Comparison of ENCODE assay signal across 8 mouse cellular contexts in genomic region chr8:94386214-94387026, GRCm38 (mm10). TPM values are rescaled to one million over a fixed set of nuclear protein-coding genes. Genes with fewer than 3 reads are reported as not detected.
A peak's percentile ranks its signal among the peaks of the same experiment; 100 is the strongest.
DNase-seq lines count a peak whose midpoint lies in the region; ATAC-seq lines count a peak whose summit lies in the region.

Gene Herpud1, plus strand, starts transcription at chr8:94386438.

- H3K36me3 ChIP-seq in heart, embryonic 14.5 days (ENCODE audit: control insufficient read depth, insufficient read depth, low read length) = peaks cover 24% of the 10 kb centered on the region
- H3K36me3 ChIP-seq in liver, embryonic 13.5 days = peaks cover 31% of the 10 kb centered on the region
- H3K36me3 ChIP-seq in stomach, embryonic 16.5 days (ENCODE audit: control insufficient read depth, insufficient read depth, low read length) = peaks cover 22% of the 10 kb centered on the region

- no peaks in the 10 kb centered on the region for H3K27me3 ChIP-seq in heart, embryonic 14.5 days (ENCODE audit: control insufficient read depth, insufficient read depth, low read length)
- no peaks in the 10 kb centered on the region for H3K27me3 ChIP-seq in liver, embryonic 13.5 days
- no peaks in the 10 kb centered on the region for H3K27me3 ChIP-seq in stomach, embryonic 16.5 days (ENCODE audit: control insufficient read depth, insufficient read depth, low read length)

- peak within 1 kb of the TSS; percentile 94 for H3K4me3 ChIP-seq in brown adipose tissue, adult 24 weeks (ENCODE audit: insufficient read depth, low read depth, low read length)
- H3K4me3 ChIP-seq in heart, embryonic 14.5 days (ENCODE audit: control insufficient read depth in 1 of 2, insufficient read depth in 1 of 2, low read depth in 1 of 2, low read length in 2 of 2) = peak within 1 kb of the TSS; percentile 78 to 90
- H3K4me3 ChIP-seq in liver, embryonic 13.5 days (replicated peaks) = peak within 1 kb of the TSS; percentile 95
- H3K4me3 ChIP-seq in stomach, embryonic 16.5 days (replicated peaks; ENCODE audit: low read length) = peak within 1 kb of the TSS; percentile 71

- peak; percentile 97 for ATAC-seq in heart, embryonic 14.5 days (ENCODE audit: insufficient number of reproducible peaks, insufficient read depth, low FRiP score, low read depth)
- ATAC-seq in liver, embryonic 13.5 days (ENCODE audit: low read depth) = peak; percentile 95
- peak; percentile 98 for ATAC-seq in stomach, embryonic 16.5 days (ENCODE audit: insufficient read depth, low FRiP score)

- peak within 1 kb of the TSS; percentile 84 for H3K4me2 ChIP-seq in heart, embryonic 14.5 days (ENCODE audit: low read length)
- peak within 1 kb of the TSS; percentile 92 for H3K4me2 ChIP-seq in liver, embryonic 13.5 days
- peak within 1 kb of the TSS; percentile 87 for H3K4me2 ChIP-seq in stomach, embryonic 16.5 days (ENCODE audit: low read depth, low read length)

- H3K9ac ChIP-seq in heart, embryonic 14.5 days (ENCODE audit: low read length) = peak within 1 kb of the TSS; percentile 95
- H3K9ac ChIP-seq in liver, embryonic 13.5 days = peak within 1 kb of the TSS; percentile 98
- H3K9ac ChIP-seq in stomach, embryonic 16.5 days (ENCODE audit: low read length) = peak within 1 kb of the TSS; percentile 98

- peaks cover 2% of the 10 kb centered on the region; the same call in 1 of the 2 replicates for H3K4me1 ChIP-seq in brown adipose tissue, adult 24 weeks (ENCODE audit: control insufficient read depth, insufficient read depth, insufficient read length, low read length)
- H3K4me1 ChIP-seq in heart, embryonic 14.5 days (ENCODE audit: control insufficient read depth in 2 of 2, insufficient read depth in 2 of 2, low read length in 2 of 2) = peaks cover 2 to 14% of the 10 kb centered on the region in 2 experiments; a peak in 2 of 4 replicates
- peaks cover 52% of the 10 kb centered on the region for H3K4me1 ChIP-seq in liver, embryonic 13.5 days (replicated peaks)
- H3K4me1 ChIP-seq in stomach, embryonic 16.5 days (ENCODE audit: control insufficient read depth, insufficient read depth, low read length) = peaks cover 11% of the 10 kb centered on the region

- DNase-seq in CD4-positive, CD25-positive, alpha-beta regulatory T cell, adult 2 months (ENCODE audit: low read depth, low spot score) = peak; percentile 97
- peak; percentile 88 for DNase-seq in fibroblast of lung, adult 2 months (ENCODE audit: low read depth)
- peak; percentile 99 for DNase-seq in kidney, postnatal 14 days
- peak; percentile 97 for DNase-seq in liver, embryonic 13.5 days
- peak; percentile 93 for DNase-seq in neural tube, embryonic 10.5 days (ENCODE audit: extremely low spot score, low spot score)

- H3K27ac ChIP-seq in brown adipose tissue, adult 24 weeks (replicated peaks; ENCODE audit: low read depth, low read length) = peak within 1 kb of the TSS; percentile 98
- H3K27ac ChIP-seq in heart, embryonic 14.5 days (replicated peaks in 1 of 2; ENCODE audit: control insufficient read depth in 1 of 2, insufficient read depth in 1 of 2, low read depth in 2 of 2, low read length in 2 of 2) = peak within 1 kb of the TSS; percentile 91
- peak within 1 kb of the TSS; percentile 98 for H3K27ac ChIP-seq in liver, embryonic 13.5 days
- H3K27ac ChIP-seq in stomach, embryonic 16.5 days (ENCODE audit: low read length) = peak within 1 kb of the TSS; percentile 91

- H3K9me3 ChIP-seq in heart, embryonic 14.5 days (ENCODE audit: control insufficient read depth, low read length) = no peaks in the 10 kb centered on the region
- H3K9me3 ChIP-seq in liver, embryonic 13.5 days (replicated peaks) = no peaks in the 10 kb centered on the region
- no peaks in the 10 kb centered on the region for H3K9me3 ChIP-seq in stomach, embryonic 16.5 days (replicated peaks; ENCODE audit: control insufficient read depth, low read length)

- WGBS in heart, embryonic 14.5 days = under 1% methylated on average over 65 of the region's 65 CpGs
- WGBS in liver, embryonic 13.5 days (ENCODE audit: insufficient replicate concordance) = under 1% methylated on average over 65 of the region's 65 CpGs
- WGBS in stomach, embryonic 16.5 days = under 1% methylated on average over 65 of the region's 65 CpGs

RNA-seq across cellular contexts. Expression of gene Herpud1, which starts in this region (rescaled TPM):
- polyA plus RNA-seq in brown adipose tissue, adult 24 weeks (2012; ENCODE audit: insufficient read depth, insufficient read length, missing spikeins) = 54.7 and 91.5 TPM in 2 replicates
- 99.7 and 105 TPM in 2 replicates for polyA plus RNA-seq in heart, embryonic 14.5 days (2014; fragmentation: Nextera tagmentation; extraction: Ambion mirVana)
- polyA plus RNA-seq in liver, embryonic 13.5 days (2015; fragmentation: Nextera tagmentation; extraction: Ambion mirVana) = 78.4 and 84.2 TPM in 2 replicates
- 167 and 182 TPM in 2 replicates for polyA plus RNA-seq in stomach, embryonic 16.5 days (2015; fragmentation: Nextera tagmentation; extraction: Ambion mirVana)

Comparison
In these comparisons a context has a peak if more than half of its experiments do, and no peak if none do; other contexts are left out.
1. Peak in every context shown above with its lines: DNase-seq, ATAC-seq, H3K4me3 ChIP-seq and H3K27ac ChIP-seq.